Mouse (Mus musculus) cerebellum, adult 2 months (tissue): ENCODE measurements around the gene Tmem198.

Source experiments
- CTCF ChIP-seq: fragments of 200-500 bp; IDR thresholded peaks from 2 replicates; pipeline ENCODE4 v1.5.1; 2011; ENCODE audit warnings: low read depth, mild to moderate bottlenecking, control low read depth, low read length, moderate library complexity, borderline replicate concordance; ENCODE audit not compliant: insufficient read depth
- POLR2A ChIP-seq: fragments of 200-500 bp; IDR thresholded peaks from 2 replicates; pipeline ENCODE4 v1.6.1; 2011; ENCODE audit warnings: low read length, control low read depth, borderline replicate concordance; ENCODE audit not compliant: insufficient read depth

- TF ChIP-seq POLR2A, result no peak
- TF ChIP-seq CTCF, result no peak
These were observed 23.8 kb downstream of the Tmem198 start for GRCm38 (mm10) chr1:75502945-75503650.
